Mouse (Mus musculus): Measurements from ENCODE around the gene Rrn3.

DNA sequence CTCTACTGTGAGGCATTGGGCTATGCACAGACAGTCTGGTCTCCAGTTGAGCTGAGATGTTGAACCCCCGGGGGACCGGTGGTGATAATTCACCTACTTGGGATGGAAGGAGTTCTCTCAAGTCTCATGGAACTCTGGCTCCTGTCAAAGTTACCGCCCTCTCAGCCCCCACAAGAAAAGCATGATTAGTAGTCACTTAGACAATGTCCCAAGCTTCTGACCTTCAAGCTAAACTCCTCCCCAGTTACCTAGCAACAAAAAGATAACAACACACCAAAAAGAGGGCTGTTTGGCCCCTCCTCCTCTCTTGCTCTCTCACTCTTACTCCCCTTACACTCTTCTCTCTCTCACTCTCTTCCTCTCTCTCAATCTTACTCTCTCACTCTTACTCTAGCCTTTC, 16.0 kb upstream of the Rrn3 start:
- TF ChIP-seq CTCF (conservative IDR thresholded peaks at IDR 0.05; ENCODE audit: low read length): no peak
- TF ChIP-seq POU5F1 (IDR thresholded peaks at IDR 0.05; ENCODE audit: borderline replicate concordance, low read length): no peak

Measured in E14TG2a.4 (cell line).